Mouse (Mus musculus) kidney, adult 8-10 months (tissue): ENCODE results near the gene Mrps5.
A peak's percentile ranks its signal among the peaks of the same experiment; 100 is the strongest.
"Not testable (repeated sequence)": the region's sequence is repeated elsewhere in the genome, so short reads cannot be mapped to it uniquely, and the experiment has no call there.

Experiments used
- DNase-seq, 2 experiments: peaks; one replicate each; pipeline ENCODE4 v3.0.0; 2022

The Mrps5 gene

GRCm38 (mm10) chr2:127586694-127587513 lies at the start of gene Mrps5, which contains the start of gene Zfp661:
Gene Mrps5, plus strand, starts transcription at chr2:127587222.
Gene Zfp661, minus strand, starts transcription at chr2:127587094.
- DNase-seq: peak; percentile 71 to 87

DNA sequence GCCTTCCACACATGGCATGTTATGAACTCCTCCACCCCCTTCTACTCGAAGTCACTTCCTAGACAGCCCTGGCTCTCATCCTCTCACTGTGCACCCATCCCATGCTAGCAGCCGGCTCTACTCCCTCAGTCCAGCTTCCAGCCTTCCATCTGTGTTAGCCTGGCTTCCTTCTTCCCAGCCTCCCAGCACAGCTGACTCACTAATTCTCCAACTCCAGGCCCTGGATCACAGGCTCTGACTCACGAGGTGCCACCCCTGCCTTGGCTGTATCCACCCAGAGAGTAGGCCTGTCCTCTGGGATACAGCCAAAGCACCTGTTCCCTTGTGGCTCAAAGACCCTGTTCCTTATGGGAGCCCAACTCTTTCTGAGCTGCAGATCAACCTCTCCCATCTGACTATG lies 49.5 kb upstream of the Mrps5 start:
- no peak for DNase-seq

- no peak for DNase-seq
Measured at GRCm38 (mm10) chr2:127539494-127539893, 47.5 kb upstream of the Mrps5 start.

DNA sequence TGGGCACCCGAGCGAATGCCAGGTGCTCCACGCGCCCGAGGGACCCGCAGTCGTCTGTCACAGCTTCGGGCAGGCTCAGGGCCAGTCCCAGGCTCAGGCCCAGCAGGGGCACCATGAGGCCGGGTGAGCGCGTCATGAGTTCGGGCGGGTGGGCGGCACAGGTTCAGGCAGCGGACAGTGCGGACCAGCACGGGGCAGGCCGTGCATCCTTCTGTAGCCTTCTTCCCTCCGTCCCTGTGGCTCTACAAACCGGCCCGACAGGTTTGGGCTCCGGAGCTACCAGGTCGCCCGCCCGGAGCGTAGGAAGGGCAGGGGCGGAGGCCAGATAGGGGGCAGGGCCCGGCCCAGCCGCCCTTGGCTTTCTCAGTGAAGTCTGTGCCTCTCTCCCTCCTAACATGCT lies 45.8 kb upstream of the Mrps5 start, which contains the start of gene Prom2:
TSS of gene Prom2 (minus strand) at position 283 of the 400 bp plus-strand sequence.
- DNase-seq: peak; percentile 46 to 65

- DNase-seq: no peak
Measured at GRCm38 (mm10) chr2:127541697-127542096, 45.3 kb upstream of the Mrps5 start.

- DNase-seq: no peak
Measured at GRCm38 (mm10) chr2:127548342-127549074, 38.5 kb upstream of the Mrps5 start.

- DNase-seq: no peak
Measured at GRCm38 (mm10) chr2:127549711-127550110, 37.3 kb upstream of the Mrps5 start.

GRCm38 (mm10) chr2:127550446-127550845 lies 36.6 kb upstream of the Mrps5 start:
- DNase-seq: no peak

GRCm38 (mm10) chr2:127551078-127551477 lies 35.9 kb upstream of the Mrps5 start:
- DNase-seq: peak in 1 of 2 experiments; percentile 23

GRCm38 (mm10) chr2:127559070-127559966 lies 27.7 kb upstream of the Mrps5 start:
- DNase-seq: peak; percentile 55 to 85

DNA sequence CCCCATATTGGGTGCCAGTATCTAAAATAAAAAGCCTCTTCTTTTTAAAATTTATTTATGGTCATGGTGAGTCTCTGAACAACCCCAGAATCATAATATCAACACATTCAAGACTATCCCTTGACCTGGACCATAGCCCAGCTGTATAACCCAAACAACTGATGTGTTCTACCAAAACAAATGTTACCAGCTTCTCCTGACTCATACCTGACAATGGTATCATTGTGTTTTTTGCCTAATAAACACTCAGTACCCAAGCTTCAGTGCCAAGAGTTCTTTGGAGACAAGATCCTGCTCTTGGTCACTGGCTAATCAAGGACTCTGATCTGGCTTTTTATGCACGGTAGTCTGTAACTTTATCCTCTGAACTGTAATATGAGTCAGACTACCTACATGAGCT lies 13.7 kb upstream of the Mrps5 start:
- no peak for DNase-seq

DNA sequence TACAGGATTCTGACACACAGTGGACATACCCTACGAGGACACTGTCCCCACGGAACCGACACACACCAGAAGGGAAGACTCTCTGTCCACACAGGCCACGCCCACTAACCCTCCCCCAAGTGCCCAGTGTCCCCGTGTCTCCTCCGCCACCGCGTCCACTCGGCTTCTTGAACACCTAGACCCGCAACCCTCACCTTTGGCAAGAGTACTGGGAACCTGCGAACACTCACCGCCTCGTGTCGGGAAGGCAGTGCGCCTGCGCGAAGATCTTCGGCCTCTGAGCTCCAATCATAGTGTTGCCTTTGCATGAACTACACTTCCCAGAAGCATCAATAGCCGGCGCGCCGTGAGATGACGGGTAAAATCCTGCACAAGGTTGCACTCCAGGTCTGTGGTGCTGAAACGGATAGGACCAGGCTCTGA lies 2.6 kb upstream of the Mrps5 start:
- peak; percentile 96 for DNase-seq

DNA sequence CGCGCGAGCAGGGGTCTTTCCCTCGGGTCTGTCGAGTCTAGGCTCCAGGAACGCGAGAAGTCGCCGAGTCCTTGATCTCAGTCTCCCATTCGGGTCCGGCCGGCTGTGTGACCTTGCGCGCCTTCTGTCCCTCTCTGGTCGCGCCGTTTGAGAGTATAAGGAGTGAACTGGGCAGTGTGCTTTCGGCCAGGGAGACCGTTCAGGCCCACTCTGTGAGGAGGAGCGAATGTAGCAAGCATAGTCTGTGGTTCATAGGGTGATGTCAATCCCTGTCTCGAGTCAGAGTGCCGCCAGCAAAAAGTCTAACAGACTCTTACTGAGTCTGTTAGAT lies 457 bp downstream of the Mrps5 start:
- DNase-seq: no peak

DNA sequence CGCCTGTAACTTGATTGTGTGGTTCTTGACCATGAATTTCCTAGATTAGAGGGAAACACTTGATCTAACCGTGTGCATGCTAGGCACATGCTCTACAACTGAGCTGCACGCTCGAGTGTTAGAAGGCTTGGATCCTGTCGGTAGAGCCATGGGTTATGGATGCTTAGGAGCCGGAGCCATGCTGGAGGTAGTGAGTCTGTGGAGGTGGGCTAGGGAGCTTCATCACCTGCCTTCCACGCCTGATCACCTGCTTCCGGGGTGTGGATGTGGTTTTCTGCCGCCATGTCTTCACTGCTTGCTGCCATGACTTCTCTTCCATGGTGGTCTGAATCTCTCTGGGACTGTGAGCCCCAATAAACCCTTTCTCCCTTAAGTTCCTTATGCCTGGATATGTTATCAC lies 1.9 kb downstream of the Mrps5 start:
- no peak for DNase-seq

- DNase-seq: peak in 1 of 2 experiments; percentile 8
Measured at GRCm38 (mm10) chr2:127590204-127590603, 3.2 kb downstream of the Mrps5 start.

GRCm38 (mm10) chr2:127590840-127591239 lies 3.8 kb downstream of the Mrps5 start:
- DNase-seq: peak in 1 of 2 experiments; percentile 30

DNA sequence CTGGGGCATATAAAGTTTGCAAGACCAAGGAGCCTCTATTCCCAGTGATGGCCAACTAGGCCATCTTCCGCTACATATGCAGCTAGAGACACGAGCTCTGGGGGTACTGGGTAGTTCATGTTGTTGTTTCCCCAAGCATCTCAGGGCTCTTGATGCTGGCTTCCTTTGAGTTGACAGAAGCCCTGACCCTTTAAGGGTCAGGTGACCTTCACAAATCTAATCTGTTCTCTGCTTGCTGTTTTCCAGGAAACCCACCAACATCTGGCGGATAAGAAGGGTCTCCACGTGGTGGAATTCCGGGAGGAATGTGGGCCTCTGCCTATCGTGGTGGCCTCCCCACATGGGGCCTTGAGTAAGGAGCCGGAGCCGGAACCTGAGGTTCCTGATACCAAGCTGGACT lies 16.4 kb downstream of the Mrps5 start:
- DNase-seq: not testable (repeated sequence)

DNA sequence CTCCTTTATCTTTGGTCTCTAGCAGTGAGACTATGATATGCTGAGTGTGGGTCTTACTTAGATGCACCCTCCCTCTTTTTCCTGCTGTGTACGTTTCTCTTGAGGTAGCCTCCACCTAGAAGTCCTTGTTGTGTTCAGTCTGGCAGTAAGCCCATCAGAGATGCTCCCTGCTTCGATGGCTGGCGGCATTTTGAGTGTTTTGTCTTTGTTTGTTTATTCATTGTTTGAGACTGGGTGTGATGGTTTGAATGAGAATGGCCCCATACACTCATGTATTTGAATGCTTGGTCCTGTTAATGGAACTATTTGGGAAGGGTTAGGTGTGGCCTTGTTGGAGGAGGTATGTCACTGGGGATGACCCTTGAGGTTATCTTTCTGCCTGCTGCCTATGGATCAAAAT lies 18.2 kb downstream of the Mrps5 start:
- DNase-seq: no peak

DNA sequence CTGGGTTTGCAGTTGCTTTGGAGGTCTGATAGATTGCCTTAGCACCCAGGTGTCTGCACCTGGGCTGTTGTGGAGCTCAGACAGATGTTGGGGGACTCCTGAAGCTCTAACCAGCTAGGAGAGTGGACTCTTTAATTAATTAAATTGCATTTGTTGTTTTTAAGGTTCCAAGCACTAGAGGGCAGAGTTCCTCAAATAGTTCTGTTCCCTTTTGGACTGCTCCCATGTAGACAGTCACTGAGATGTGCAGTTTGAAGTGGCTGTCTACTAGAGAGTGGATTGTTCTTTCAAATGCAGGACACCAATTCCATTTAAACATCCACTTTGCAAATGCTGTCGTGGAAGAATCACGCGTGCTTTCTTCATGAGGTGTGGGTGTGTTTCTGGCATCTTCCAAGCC lies 21.2 kb downstream of the Mrps5 start:
- DNase-seq: peak in 1 of 2 experiments; percentile 53

DNA sequence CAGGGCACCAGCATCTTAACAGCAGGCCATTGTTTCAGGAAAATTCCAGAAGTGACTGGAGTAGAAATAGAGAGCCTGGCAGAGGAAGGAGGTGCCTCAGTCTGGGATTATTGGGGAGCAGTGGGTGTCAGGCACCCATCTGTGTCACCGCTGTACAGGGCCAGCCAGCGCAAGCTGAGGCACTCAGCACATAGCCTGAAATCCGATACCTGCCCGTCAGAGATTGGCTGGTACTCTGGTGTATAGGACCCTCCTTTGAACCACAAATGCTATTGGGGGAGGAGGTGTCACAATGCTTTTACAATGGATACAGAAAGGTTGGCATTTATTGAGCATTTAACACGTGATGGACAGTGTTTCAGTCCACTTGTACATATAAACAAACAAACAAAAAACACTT lies 22.0 kb downstream of the Mrps5 start:
- DNase-seq: no peak

DNA sequence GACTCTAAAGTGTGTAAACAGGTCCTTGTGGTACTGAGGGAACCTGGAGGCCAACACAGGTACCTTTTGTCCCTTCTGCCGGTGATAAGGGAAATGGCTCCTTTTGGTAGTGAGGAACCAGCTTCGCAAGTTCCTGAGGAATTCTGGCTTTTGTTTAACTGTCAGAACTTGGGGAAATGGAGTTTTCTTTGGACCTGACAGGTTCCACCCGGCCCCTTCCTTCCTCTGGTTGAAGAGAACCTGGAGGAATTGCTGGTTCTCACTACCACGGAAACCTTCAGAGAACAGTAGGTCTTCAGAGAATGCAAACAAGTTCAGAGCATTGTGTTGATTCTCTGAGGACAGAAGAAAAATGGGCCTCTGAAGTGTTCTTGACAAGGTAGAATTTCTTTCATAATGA lies 24.4 kb downstream of the Mrps5 start:
- DNase-seq: peak in 1 of 2 experiments; percentile 24

DNA sequence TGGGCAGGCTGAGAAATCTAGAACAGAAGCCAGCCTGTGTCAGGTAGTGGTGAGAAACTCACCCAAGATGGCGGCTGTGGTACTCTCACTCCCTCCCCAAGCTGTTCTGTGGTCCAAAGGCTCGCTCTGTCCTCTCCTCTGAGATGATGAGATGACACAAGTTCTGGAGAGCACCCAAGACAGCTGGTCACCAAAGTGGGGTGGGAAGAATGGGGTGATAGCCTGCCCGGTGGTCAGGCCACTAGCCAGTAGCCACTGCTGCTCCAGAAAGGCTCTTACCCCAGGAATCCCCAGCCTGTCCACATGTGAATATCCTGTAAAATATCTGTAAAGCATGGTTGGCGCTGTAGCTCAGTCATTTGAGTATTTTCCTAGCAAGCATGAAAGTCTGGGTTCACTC lies 25.3 kb downstream of the Mrps5 start:
- DNase-seq: no peak

- no peak for DNase-seq
Measured at GRCm38 (mm10) chr2:127619311-127619710, 32.3 kb downstream of the Mrps5 start.
